Mouse (Mus musculus) embryonic fibroblast, embryonic 13.5 days (primary cell): ENCODE results near the gene Gnpat.

Experiments
- CTCF ChIP-seq: IDR thresholded peaks from 2 replicates; pipeline ENCODE4 v1.5.1; 2011; ENCODE audit warnings: mild to moderate bottlenecking, control low read depth, low read length, moderate library complexity, borderline replicate concordance; ENCODE audit not compliant: insufficient read depth
- POLR2A ChIP-seq: IDR thresholded peaks from 2 replicates; pipeline ENCODE4 v1.6.1; 2011; ENCODE audit warnings: low read depth, mild to moderate bottlenecking, control low read depth, low read length, moderate library complexity

DNA sequence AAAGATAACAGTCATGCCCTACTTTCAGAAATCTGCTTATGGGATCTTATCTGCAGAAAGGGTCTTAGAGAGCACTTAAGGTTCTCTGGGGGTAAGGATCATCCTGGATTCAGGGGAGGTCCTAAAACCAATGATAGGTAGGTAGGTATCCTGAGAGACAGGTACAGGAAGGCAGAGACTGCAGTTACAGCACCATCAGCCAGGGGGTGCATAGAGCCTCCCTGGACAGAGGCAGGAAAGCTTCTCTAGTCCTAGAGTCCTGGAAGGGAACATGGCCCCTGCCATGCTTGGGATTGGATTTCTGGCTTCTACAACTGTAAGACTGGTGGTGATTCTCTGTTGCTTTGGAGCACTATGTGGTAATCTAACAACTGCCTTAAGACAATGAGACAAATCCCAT is 3.4 kb upstream of the Gnpat start:
- TF ChIP-seq CTCF: peak; percentile 42; the same call in 1 of the 2 replicates
- no peak for TF ChIP-seq POLR2A
